Mouse (Mus musculus): ENCODE measurements around the gene Gdf15. TPM values are rescaled to one million over a fixed set of nuclear protein-coding genes. Genes with fewer than 3 reads are reported as not detected.

The Gdf15 gene
- total RNA-seq (2021), result not detected
- long read RNA-seq, experiment 1, result 0 reads
- long read RNA-seq, experiment 2, result 0 reads

DNA sequence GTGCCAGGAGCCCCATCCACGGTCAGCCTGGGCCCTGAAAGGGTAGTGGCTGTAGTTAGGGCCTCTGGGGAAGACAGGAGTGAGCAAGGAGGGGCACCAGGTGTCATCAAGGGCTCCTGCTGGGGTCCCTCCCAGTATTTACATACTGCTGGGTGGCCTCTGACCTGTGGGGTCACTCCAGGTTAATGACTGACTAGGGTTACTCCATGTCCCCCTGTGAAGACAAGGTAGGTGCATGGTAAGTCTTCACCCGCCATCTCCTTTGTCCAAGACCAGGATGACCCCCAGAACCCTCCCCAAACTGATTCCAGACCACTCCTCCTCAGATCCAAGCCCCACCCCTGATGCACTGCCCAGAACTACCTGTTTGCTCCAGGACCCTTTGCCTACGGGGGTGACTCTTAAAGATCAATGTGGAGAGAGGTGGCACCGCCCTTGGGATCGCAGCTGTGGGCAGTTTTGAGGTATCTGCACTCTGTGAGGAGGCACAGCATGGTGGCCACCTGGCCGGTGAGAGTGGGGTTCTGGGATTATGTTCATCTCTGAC lies at the start of gene Gdf15:
Gene Gdf15 (minus strand): TSS at position 111 of the 547 bp plus-strand sequence.
- intact Hi-C loops (cut with DNase I), result no loop called here
- no peak for TF ChIP-seq CTCF (IDR thresholded peaks at IDR 0.05)
- Histone ChIP-seq H3K27ac (no peak within 1 kb of the TSS), H3K4me3 (no peak within 1 kb of the TSS)
- no peak for DNase-seq (ENCODE audit: extremely low spot score in 1 of 2, low spot score in 2 of 2)

GRCm38 (mm10) chr8:70681410-70681809 lies 49.2 kb upstream of the Gdf15 start:
- no peak for DNase-seq (ENCODE audit: extremely low spot score in 1 of 2, low spot score in 2 of 2)
- Histone ChIP-seq H3K27ac (peak overlapping the region; percentile 88; the same call in 1 of the 2 replicates), H3K4me3 (no peak overlapping the region)
- no peak for TF ChIP-seq CTCF (IDR thresholded peaks at IDR 0.05)
- intact Hi-C loops (cut with DNase I), result no loop called here

GRCm38 (mm10) chr8:70680039-70680438 lies 47.8 kb upstream of the Gdf15 start:
- no peak overlapping the region for H3K27ac ChIP-seq
- no peak for DNase-seq (ENCODE audit: extremely low spot score in 1 of 2, low spot score in 2 of 2)
- intact Hi-C loops (cut with DNase I), result no loop called here
- H3K4me3 ChIP-seq, result no peak overlapping the region
- TF ChIP-seq CTCF (IDR thresholded peaks at IDR 0.05), result no peak

DNA sequence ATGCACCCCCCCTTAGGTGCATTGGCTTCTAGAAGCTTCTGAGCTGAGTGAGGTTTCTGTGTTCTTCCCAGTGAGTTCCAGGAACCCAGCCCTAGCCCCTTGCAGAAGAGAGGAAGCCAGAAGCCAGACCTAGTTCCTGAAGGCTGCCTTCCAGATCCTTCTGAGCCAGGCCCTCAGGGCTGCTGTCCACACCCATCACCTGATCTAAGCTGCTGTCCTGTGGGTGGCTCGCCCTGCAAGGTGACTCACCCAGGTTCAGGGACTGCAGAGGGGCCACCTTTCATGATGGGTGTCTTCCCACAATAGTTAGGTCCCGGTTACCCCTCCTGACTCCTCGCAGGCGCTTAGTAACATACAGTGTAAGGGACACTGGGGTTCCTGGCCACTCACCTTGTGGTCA lies 47.1 kb upstream of the Gdf15 start:
- Histone ChIP-seq H3K27ac (no peak overlapping the region), H3K4me3 (no peak overlapping the region)
- intact Hi-C loops (cut with DNase I), result no loop called here
- TF ChIP-seq CTCF (IDR thresholded peaks at IDR 0.05), result no peak
- no peak for DNase-seq (ENCODE audit: extremely low spot score in 1 of 2, low spot score in 2 of 2)

GRCm38 (mm10) chr8:70678679-70679078 lies 46.4 kb upstream of the Gdf15 start:
- intact Hi-C loops (cut with DNase I), result no loop called here
- Histone ChIP-seq H3K27ac (no peak overlapping the region), H3K4me3 (no peak overlapping the region)
- TF ChIP-seq CTCF (IDR thresholded peaks at IDR 0.05), result no peak
- DNase-seq (ENCODE audit: extremely low spot score in 1 of 2, low spot score in 2 of 2), result no peak

GRCm38 (mm10) chr8:70677451-70678080 lies 45.3 kb upstream of the Gdf15 start:
- intact Hi-C loops (cut with DNase I), result no loop called here

DNA sequence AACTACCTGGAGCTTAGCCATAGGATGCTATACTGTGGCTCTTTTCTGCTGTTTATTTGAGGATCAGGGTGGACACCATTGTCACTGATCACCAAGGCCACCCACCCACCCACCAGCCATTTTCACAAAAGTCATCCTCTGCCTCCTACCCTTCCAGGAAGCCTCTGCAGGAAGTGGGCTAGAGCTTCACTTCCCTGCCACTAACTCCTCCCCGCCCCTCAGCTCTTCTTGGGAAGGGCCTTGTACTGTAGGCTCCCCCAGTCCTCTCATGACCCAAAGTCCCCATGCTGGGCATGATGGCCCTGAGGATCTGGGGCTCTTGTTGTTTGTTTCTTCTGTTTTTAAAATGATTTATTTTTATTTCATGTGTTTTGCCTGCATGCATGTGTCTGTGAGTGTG lies 43.1 kb upstream of the Gdf15 start:
- Histone ChIP-seq H3K27ac (no peak overlapping the region), H3K4me3 (no peak overlapping the region)
- TF ChIP-seq CTCF (IDR thresholded peaks at IDR 0.05), result no peak
- intact Hi-C loops (cut with DNase I), result no loop called here
- DNase-seq (ENCODE audit: extremely low spot score in 1 of 2, low spot score in 2 of 2), result no peak

More at GRCm38 (mm10) chr8:70677451-70678080, 45.3 kb upstream of the Gdf15 start:
- H3K27ac ChIP-seq, result no peak overlapping the region
- no peak for TF ChIP-seq CTCF (IDR thresholded peaks at IDR 0.05)
- no peak for DNase-seq (ENCODE audit: extremely low spot score in 1 of 2, low spot score in 2 of 2)
- H3K4me3 ChIP-seq, result no peak overlapping the region

DNA sequence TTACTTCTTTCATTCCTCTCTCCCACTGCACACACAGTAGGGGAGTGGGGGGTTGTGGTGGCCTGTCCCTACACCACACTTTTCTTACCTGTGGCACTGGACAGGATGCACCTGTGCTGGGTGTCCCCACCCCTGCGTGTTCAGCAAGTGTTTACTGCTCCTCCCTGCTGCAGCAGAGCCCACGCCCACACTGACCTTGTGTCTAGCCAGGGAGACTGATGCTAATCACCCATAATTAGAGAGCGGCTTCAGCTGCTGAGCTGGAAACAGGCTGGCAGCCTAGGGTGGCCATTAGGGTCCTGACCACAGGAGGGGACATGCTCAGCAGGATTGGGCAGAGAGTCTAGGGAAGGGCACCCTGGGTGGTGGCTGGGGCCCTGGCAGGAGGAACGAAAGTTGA lies 42.5 kb upstream of the Gdf15 start:
- intact Hi-C loops (cut with DNase I), result no loop called here
- TF ChIP-seq CTCF (IDR thresholded peaks at IDR 0.05), result no peak
- no peak overlapping the region for H3K4me3 ChIP-seq
- DNase-seq (ENCODE audit: extremely low spot score in 1 of 2, low spot score in 2 of 2), result no peak
- H3K27ac ChIP-seq, result peak overlapping the region; percentile 98; the same call in 1 of the 2 replicates

GRCm38 (mm10) chr8:70674109-70674508 lies 41.9 kb upstream of the Gdf15 start:
- TF ChIP-seq CTCF (IDR thresholded peaks at IDR 0.05), result no peak
- intact Hi-C loops (cut with DNase I), result no loop called here

GRCm38 (mm10) chr8:70673079-70673856 lies 41.0 kb upstream of the Gdf15 start, which contains the start of gene Lsm4:
Gene Lsm4, plus strand, starts transcription at chr8:70673248.
- DNase-seq (ENCODE audit: extremely low spot score in 1 of 2, low spot score in 2 of 2), result peak; percentile 98 to 99
- peak; percentile 78 for TF ChIP-seq CTCF (IDR thresholded peaks at IDR 0.05)
- intact Hi-C loops (cut with DNase I), result loop anchor here (1.0 kb wide), 1 partner anchor 27 kb away; no protein-coding TSS in a partner anchor
- peak within 1 kb of the TSS; percentile 92 for H3K4me3 ChIP-seq
- H3K27ac ChIP-seq, result peak within 1 kb of the TSS; percentile 98

More at GRCm38 (mm10) chr8:70674109-70674508, 41.9 kb upstream of the Gdf15 start:
- no peak for DNase-seq (ENCODE audit: extremely low spot score in 1 of 2, low spot score in 2 of 2)
- Histone ChIP-seq H3K4me3 (peak overlapping the region; percentile 92), H3K27ac (peak overlapping the region; percentile 98)

- peak; percentile 3; the same call in 1 of the 2 replicates for TF ChIP-seq CTCF (IDR thresholded peaks at IDR 0.05)
- no peak for DNase-seq (ENCODE audit: extremely low spot score in 1 of 2, low spot score in 2 of 2)
- intact Hi-C loops (cut with DNase I), result loop anchor here (1.0 kb wide), 1 partner anchor 28 kb away; no protein-coding TSS in a partner anchor
- Histone ChIP-seq H3K27ac (peak overlapping the region; percentile 88), H3K4me3 (peak overlapping the region; percentile 92)
Observed at GRCm38 (mm10) chr8:70672325-70673078, 40.2 kb upstream of the Gdf15 start.
